Mouse (Mus musculus) right cerebral cortex, postnatal 14 days (tissue): ENCODE measurements around the gene Cdh23.

Experiments
- DNase-seq: peaks from one replicate; pipeline ENCODE4 v3.0.0; 2022

Cdh23 gene

DNA sequence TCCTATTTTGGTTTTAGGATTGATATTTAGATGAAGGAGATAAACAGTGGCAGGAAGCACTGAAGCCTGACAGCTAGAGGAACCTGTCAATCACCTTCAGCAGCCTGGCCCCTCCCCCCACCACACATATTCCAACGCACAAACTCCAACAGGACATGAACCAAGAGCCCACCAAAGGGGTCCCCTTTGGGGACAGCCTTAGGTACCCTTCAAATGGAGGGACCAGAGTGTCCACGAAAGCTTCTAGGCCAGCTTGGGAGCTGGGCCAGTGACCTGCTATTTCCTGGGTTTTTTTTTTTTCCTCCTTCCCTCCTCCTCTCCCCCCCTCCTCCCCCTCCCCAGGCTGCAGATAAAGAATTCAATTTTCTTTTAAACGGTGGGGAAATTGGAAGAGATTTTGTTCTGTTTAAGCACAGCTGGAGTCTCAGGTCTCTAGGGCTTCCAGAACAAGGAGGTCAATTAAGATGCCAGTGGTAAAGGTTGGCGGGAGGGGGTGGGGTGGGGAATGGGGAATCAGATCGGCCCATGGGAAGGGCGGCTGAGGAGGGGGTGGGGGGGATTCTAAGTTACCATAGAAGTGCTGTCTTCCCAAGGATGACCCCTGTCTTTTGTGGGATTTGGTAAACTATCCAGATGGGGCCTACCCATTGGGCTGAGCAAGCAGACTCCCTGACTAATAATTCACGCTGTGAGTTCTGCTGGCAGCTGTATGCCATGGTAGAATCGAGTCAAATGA lies 239.5 kb downstream of the Cdh23 start:
- no peak for DNase-seq

DNA sequence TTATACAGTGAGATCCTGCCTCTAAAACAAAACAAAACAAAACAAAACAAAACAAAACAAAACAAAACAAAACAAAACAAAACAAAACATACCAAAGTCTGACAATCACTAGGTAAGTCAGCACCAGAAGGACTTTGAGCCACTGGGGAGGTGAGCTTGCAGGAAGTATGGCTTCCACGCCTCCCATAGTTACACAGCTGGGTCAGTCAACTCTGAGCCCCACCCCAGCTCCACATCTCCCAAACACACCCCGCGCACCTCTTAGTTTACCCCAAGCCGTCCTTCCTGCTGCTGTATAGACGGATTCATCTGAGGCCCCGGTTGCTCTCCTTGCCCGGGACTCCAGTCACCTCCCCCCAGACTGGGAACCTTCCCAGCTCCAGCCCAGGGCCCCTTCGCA lies 241.1 kb downstream of the Cdh23 start:
- no peak for DNase-seq

DNA sequence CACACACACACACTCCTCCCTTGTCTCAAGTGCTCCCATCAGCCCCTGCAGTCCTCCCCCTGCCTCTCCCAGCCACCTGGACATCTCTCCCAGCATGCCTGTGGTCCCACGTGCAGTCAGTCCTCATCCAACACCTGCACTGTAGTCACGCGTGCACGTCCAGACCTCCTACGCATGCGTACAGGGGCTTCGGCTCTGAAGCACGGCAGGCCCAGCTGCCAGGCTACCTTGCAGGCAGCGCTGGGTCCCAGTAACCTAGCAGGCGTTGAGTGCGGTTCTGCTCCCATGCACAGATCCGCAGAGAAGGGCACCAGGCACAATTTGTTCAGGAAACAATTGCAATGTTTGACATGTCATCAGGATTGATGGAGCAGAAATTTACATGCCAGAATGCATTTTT lies 249.1 kb downstream of the Cdh23 start:
- no peak for DNase-seq

DNA sequence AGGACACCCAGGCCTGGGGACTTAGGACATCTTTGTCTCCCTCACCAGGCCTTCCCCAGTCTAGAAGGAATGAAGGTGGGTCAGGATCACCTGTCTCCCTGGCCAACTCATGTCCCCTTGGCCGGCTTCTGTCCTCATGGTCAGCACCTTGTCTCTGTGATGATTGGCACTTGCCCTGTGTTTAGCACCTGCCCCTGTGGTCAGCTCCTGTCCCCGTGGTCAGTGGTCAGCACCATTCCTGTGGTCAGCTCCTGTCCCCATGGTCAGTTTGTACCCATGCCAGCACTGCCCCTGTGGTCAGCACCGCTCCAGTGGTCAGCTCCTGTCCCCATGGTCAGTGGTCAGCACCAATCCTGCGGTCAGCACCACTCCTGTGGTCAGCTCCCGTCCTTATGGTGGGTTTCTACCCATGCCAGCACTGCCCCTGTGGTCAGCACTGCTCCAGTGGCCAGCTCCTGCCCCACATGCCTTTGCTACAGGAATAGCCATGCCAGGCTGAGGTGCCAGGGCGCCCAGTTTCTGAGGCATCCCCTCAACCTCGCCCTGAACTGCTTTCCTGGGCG lies 251.2 kb downstream of the Cdh23 start:
- DNase-seq: peak; percentile 44

DNA sequence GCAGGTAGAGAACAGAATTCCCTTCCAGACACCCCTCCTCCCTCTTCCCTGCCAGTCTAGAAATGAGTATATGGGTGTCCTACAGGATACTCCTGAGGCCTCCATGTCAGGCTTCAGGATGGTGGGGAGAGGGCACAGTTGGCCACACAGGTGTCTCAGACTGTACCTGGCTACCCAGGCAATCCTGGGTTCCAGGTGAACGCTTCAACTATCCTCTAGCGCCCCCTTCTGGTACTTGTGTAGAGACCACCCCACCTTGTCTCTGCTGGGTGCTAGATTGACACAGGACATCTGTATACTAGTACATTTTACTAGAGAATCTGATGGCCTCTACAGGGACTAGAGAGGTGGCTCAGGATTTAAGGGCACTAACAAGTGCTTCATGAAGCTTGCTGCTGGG lies 253.2 kb downstream of the Cdh23 start:
- no peak for DNase-seq

DNA sequence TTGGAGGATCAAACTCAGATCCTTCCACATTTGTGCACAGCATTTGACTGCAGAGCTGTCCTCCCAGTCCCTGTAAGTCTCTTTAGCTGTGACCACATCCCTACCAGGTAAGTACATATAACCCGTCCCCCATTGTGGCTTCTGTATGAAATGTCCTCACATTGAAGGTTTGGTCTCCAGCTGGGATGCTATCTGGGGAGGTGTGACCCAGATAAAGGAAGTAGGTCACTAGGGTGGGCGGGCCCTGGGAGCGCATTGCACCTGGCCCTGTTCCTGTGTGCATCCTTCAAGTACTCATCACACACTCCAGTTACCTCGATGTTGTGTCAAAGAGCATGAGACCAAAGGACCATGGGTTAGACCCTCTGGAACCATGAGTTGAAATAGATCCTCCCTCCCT lies 254.0 kb downstream of the Cdh23 start:
- DNase-seq: no peak

DNA sequence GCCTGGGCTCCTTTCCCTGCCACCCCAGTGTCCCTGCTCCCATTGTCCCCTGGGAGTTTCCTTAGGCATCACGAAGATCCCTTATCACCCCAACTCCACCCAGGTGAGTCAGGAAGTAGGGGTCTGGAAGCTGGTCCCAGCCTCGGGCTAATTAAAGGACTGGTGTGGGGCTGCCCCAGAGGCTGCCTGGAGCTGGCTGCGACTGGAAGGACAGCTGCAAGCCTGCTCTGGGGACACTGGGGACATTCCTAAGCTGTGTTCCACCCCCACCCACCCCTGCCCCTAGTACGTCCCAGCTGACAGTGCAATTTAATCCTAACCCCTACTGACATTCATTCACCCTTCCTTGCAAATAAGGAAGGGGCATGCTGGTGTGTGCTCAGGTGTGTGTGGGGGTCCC lies 263.6 kb downstream of the Cdh23 start:
- DNase-seq: no peak

DNA sequence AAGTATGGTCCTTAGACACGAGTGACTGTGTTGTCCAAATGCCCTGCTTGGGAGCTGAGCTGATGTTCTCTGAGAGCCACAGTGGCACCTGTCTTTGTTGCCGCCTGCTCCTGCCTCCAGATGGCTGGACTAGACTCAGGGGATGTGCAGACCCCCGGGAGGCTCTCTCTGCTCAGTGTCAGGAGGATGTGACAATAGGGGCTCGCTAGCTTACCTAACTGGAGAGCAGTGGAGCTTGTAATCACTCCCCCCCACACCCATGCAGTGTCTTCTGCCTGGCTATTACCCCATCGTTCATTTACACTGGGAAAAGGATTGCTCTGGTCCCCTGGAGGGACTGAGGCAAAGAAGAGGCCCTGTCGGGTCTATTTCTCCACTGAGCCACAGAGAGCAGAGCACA lies 265.7 kb downstream of the Cdh23 start:
- DNase-seq: no peak

DNA sequence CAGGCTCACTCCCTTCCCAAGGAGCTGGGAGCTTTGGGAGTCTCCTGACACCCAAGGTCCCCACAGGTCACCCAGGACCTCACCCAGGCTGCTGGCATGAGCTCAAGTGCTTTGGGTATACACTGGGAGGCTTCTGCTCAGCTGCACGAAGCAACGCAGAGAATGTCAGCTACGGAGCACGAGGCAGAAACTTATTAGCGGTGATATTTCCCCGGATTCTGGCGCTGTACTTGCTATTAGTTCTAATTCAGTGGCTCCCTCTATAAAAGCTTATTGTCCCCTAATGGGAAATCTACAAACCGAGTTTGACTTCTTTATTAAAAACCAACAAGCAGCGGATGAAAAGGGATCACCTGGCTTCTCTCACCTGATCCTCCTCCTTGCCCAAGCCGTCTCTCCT lies 266.3 kb downstream of the Cdh23 start:
- DNase-seq: no peak

DNA sequence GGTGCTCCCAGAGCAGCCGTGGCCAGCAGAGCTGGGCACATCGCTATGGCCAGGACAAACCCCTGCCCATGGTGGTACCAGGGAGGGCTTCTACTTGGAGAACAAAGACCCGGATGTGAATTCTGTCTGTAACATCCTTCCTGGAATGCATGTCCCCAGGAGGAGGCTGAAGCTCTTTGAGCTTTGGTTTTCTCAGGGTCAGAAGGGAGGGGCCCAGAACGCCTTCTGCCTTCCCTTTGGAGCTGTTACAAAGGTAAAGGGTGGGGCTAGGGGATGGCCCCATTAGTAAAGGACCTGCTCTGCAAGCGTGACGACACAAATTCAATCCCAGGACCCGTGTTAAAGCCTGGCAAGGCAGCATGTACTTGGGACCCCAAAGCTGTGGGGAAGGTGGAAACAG lies 273.5 kb downstream of the Cdh23 start:
- DNase-seq: no peak

DNA sequence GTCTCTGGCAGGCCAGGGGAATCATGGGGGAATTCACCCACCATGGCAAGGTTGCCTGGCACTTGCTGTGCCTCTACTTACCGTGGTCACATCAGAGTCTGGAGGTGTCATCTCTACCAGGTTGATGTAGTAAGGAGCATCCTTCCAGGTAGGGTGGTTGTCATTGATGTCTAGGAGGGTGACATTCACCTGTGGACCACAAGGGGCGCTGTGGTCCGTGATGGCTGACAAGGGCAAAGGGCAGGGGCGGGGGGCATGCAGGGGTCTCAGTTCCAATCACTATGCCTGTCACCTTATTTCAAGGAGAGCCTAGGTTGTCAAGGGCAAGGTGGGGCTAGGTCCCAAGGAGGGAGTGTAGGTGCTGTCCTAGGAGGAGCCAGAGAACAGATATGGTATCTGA lies 276.7 kb downstream of the Cdh23 start:
- no peak for DNase-seq

DNA sequence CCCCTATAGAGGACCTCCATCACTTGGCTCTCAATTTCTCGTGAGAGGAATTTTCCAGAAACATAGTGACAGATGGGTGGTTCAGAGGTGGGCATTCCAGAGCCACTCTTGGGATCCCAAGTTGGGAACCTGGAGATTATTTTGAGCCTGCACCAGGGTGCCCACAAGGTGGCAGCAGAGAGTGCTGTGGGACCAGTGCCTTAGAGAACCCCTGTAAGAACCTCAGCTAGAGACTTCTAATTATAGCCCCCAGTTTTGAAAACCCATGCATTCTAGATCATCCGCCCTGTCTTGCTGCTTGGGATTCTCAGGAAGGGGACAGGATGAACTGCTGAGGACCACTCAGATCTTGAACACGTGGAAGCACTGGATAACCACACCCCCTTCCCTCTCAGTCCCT lies 278.2 kb downstream of the Cdh23 start:
- DNase-seq: peak; percentile 85

DNA sequence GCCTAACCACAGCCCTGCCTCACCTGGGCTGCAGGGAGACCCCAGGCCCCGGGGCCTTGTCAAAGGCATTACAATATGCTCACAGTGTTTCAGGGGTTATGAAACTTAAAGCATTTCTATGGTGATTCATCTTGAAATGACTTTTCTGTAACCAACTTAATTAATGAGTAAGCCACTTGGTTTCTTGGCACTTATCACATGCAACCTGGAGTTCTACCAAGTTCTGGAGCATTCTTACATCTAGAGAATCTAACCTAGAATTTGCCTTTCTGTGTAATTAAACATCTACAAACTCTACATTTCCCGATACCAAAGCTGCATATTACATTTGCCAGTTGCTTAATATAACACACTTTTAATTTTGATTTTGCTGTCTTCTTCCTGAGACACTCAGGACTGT lies 279.2 kb downstream of the Cdh23 start:
- DNase-seq: no peak

DNA sequence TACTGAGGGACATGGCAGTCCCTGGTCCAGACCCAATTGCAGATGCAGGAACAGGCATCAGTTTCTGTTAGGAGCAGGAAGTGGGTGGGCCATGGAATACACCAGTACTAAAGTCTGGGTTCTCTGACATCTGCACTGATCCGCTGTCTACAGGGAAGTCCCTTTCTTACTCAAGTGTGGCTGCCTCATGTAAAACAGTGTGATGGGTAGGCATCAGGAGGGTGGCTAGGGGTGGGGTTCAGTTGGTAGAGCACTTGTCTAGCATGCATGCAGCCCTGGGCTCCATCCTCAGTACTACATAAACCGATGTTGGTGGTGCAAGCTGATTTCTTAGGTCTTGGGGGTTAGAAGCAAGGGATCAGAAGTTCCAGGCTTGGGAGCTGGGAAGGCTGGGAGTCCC lies 282.5 kb downstream of the Cdh23 start:
- DNase-seq: no peak

DNA sequence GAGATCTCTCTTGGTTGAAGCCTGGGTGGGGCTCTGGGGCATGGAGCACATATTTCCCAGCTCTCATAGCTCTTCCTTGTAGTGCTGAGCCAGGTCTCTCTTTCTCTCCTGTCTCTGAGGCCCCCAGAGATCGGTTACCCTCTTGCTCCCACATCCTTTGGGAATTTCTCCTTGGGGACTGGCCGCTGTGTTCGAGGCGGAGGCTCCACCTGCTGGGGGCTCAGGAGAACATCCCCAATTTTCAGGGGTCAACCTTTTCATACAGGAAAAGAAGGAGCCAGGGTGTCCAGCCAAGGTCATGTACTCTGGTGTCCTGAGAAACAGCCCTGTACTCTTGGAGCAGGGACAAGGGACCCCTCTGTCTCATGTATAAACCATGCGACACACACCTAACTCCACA lies 284.5 kb downstream of the Cdh23 start:
- no peak for DNase-seq

DNA sequence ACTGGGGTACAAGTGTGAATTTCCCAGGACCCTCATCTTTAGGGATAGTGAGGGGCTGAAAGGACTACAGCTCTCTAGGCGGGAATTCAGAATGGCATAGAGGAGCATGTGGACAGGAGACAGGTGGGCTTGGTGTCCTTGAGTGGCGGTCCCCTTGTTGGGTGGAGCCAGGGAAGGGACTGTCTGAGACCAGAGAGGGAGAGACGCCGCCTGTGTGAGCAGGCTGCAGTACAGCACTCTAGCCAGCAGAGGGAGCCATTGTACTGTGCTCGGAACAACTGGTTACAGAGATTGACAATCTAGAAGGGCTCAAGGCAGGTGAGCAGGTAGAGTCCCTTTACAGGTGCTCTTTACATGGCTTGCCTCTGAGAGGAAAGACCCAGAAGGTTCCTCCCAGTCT lies 288.5 kb downstream of the Cdh23 start:
- DNase-seq: peak; percentile 70

DNA sequence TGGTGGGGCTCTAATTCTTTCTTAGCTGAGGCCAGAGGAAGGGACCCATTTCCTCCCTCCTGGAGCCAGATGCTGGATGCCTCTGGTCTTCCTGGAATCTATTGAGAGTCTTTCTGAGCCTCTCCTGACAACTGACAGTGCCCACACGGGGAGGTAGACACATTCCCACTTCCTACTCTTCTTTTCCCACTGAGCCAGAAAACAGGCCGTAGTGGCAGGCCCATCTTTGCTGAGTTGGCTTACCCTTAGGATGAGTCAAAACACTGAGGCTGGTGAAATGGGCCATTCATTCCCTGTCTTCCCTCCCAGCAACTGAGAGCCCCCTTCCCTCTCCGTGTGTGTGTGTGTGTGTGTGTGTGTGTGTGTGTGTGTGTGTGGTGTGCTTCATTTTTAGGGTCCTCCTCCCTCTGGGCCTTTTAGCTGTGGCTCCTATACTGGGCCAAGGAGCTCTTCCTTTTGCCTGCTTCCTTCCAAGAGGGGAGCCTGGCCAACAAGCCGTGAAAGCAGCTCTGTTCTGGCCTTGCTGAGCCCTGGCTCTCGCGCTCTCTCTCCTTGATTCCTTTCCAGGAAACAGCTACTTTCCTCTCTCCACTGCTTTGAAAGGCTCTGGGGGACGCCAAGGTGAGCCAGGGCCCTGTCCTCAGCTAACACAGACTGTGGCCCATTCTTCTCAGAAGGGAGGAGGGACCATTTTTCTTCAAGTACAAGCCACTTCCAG lies 290.7 kb downstream of the Cdh23 start:
- DNase-seq: peak; percentile 29

DNA sequence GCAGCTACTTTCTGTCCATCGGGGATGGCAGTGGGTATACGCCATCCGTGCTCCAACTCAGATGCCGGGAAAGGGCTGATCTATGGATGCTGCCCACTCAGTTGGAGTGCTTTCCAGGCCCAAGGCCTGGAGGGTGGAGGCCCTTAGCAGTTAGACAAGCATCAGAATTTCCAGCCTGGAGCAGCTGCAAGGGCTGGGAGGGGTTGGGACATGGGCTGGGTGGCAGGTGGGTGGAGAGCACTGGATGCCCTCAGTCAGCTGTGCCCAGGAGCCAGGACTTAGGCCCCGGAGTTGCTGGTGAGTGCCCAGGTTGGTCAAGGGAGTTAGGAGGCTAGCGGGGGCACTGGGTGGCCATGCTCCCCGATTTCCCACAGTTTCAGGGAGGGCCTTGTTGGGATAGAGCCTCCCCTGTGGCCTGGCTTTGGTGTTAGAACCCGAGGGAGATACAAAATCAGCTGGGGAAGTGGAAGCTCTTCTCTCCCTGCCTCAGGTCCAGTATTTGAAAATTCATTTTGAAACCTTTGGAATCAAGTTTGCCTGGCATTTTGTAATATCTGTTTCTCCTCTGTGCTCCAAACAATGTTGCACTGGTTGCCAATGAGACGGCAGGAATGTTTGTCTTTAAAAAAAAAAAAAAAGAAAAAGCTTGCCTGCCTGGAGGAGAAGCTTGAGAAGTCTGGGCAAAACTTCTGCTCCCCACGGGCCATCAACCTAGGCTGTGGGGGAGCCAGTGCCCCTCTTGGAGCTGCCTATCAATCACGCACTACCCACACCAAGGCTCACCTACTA lies 295.6 kb downstream of the Cdh23 start:
- no peak for DNase-seq

DNA sequence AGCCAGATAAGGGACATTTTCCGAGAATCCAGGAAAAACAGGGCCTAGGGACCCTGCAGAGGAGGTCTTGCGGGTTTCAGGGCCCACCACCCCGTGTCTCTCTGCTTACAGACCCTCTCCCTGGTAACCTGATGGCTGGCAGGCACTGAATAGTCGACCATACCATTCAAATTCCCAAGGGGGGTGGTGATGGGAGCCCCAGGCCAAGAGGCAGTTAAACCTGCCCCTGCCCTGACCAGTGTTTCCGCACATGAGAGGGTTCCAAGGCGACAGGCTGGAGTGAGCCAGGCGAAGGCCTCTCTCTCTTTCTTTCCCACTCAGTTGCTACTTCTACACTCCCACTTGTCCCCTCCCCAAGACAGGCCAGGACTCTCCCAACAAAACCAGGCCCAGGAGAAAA lies 296.8 kb downstream of the Cdh23 start, which contains the start of gene Gm17455:
Gene Gm17455, plus strand, starts transcription at position 278 of the 400 bp plus-strand sequence.
- no peak for DNase-seq

DNA sequence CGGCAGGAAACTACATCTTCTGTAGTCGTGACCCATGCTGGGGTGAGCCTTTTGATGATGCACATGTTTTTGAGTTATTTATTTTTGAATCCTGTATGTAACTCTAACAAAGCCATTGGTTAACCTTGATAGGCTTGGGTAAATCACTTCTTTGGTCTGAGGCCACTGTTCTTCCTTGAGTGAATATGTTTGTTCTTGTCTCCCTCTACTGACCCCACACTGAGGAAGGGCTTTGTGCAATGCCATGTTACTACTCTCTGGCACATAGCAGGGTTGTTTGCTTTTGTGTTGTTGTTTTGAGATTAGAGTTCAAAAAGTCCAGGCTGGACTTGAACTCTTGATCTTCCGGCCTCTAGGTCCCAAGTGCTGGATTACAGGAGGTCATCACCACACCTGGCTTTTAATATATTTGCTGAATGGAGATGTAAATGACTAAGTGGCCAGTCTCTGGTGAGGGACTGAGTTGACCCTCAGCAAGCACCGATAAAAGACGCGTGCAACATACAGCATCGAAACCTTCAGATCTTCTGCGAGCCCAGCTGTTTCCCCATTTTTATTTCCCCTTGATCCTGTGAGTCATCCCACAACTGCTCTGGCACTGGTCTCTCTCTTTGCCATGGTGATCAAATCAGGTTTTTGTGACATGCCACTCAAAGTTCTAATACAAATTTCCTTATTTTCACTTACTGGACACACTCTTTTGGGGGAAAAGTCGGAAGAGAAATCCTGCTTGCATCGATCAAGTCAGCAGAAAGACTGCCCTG lies 298.1 kb downstream of the Cdh23 start:
- no peak for DNase-seq

DNA sequence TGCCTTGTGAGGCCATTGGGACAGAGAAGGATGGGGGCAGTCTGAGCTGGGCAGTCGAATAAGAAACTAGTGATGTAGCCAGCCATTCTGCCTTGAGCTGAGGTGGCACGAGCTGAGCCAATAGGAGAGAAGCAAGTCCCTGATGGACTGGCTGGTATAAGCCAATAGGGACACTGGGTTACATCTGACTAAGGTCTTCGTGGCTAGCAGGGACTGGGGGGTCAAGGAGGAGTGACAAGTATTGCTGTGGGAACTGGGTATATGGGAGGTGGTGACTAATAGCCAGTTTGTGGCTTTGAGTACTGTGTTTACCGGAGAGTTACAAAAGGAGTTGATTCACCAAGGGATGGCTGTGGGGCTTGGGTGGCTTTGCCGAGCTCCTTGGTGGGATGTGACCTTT lies 300.7 kb downstream of the Cdh23 start:
- DNase-seq: no peak

DNA sequence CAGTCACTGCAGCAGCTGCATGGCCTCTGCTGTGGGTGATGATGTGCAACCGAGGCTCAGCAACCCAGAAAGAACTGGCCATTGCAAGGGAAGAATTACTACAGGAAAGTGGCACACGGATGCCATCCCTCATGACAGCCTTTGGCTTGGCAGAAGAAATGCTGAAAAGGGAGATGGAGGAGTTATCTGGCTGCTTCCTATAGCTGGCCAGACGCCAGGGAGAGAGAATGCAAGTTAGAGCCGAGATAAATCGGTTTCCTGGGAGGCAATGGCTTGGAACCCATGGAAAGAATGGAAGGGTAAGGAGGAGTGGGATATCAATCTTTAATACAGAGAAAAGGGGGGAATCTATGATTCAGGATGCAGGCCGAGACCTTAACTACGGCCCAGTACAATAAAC lies 301.4 kb downstream of the Cdh23 start:
- peak; percentile 54 for DNase-seq

DNA sequence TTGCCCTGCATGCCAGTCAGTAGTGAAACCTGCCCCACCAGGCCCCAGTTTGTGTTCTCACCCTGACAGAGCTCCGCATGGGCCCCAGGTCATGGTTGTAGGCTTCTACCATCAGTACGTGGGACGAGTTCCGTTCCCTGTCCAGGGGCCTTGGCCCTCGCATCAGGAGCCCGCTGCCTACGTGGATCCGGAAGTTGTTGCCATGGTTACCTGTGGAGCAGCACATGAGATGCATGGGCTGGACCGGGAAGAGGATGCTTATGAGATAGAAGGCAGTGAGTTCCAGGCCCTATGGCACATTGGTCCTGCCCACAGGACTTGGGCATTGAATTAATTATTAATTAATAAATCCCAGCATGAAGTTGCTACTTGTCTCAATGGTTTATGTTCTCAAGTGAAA lies 304.6 kb downstream of the Cdh23 start:
- DNase-seq: no peak
